Mouse (Mus musculus): ENCODE data around the gene Ripply1. TPM values are rescaled to one million over a fixed set of nuclear protein-coding genes. Genes with fewer than 3 reads are reported as not detected.
"Not testable (repeated sequence)": the region's sequence is repeated elsewhere in the genome, so short reads cannot be mapped to it uniquely, and the experiment has no call there.

The Ripply1 gene
- polyA plus RNA-seq, 1 experiment from 2014 or later, result not detected

- TF ChIP-seq EP300 (IDR thresholded peaks at IDR 0.05; ENCODE audit: low read depth) (no peak), CTCF (IDR thresholded peaks at IDR 0.05; ENCODE audit: low read depth) (no peak)
- no peak for ATAC-seq
- Histone ChIP-seq H3K9me3 (ENCODE audit: low read length) (no peaks in the 10 kb centered on the region), H3K9ac (replicated peaks) (no peak overlapping the region), H3K4me2 (ENCODE audit: low read depth, low read length) (peak overlapping the region; percentile 33; the same call in 1 of the 2 replicates), H3K36me3 (replicated peaks; ENCODE audit: insufficient read depth, low read length) (no peaks in the 10 kb centered on the region), H3K27ac (ENCODE audit: low read depth) (no peak overlapping the region), H3K27me3 (ENCODE audit: insufficient read depth, low read length) (no peaks in the 10 kb centered on the region), H3K4me3 (ENCODE audit: low read depth, low read length) (no peak overlapping the region), H3K4me1 (ENCODE audit: insufficient read depth) (peaks cover 3% of the 10 kb centered on the region; the same call in 1 of the 2 replicates)
- 60% methylated on average over 7 of the region's 7 CpGs for WGBS (ENCODE audit: insufficient replicate concordance)
- no peak for DNase-seq
These were observed 7.0 kb downstream of the Ripply1 start for GRCm38 (mm10) chrX:139775084-139775612.

- ATAC-seq, result peak; percentile 65
- H3K4me2 ChIP-seq (ENCODE audit: low read depth, low read length), result peak overlapping the region; percentile 33; the same call in 1 of the 2 replicates
- no peaks in the 10 kb centered on the region for H3K9me3 ChIP-seq (ENCODE audit: low read length)
- WGBS (ENCODE audit: insufficient replicate concordance), result 27% methylated on average over 18 of the region's 18 CpGs
- TF ChIP-seq EP300 (IDR thresholded peaks at IDR 0.05; ENCODE audit: low read depth) (no peak), CTCF (IDR thresholded peaks at IDR 0.05; ENCODE audit: low read depth) (peak; percentile 83)
- no peak overlapping the region for H3K4me3 ChIP-seq (ENCODE audit: low read depth, low read length)
- H3K27ac ChIP-seq (ENCODE audit: low read depth), result no peak overlapping the region
- peaks cover 3% of the 10 kb centered on the region; the same call in 1 of the 2 replicates for H3K4me1 ChIP-seq (ENCODE audit: insufficient read depth)
- H3K27me3 ChIP-seq (ENCODE audit: insufficient read depth, low read length), result no peaks in the 10 kb centered on the region
- no peak overlapping the region for H3K9ac ChIP-seq (replicated peaks)
- DNase-seq, result peak; percentile 63
- H3K36me3 ChIP-seq (replicated peaks; ENCODE audit: insufficient read depth, low read length), result no peaks in the 10 kb centered on the region
These were observed 7.7 kb downstream of the Ripply1 start for GRCm38 (mm10) chrX:139774309-139775083.

- Histone ChIP-seq H3K4me1 (ENCODE audit: insufficient read depth) (peaks cover 3% of the 10 kb centered on the region; the same call in 1 of the 2 replicates), H3K27ac (ENCODE audit: low read depth) (no peak overlapping the region), H3K4me2 (ENCODE audit: low read depth, low read length) (no peak overlapping the region), H3K4me3 (ENCODE audit: low read depth, low read length) (no peak overlapping the region), H3K27me3 (ENCODE audit: insufficient read depth, low read length) (no peaks in the 10 kb centered on the region), H3K9me3 (ENCODE audit: low read length) (no peaks in the 10 kb centered on the region), H3K36me3 (replicated peaks; ENCODE audit: insufficient read depth, low read length) (no peaks in the 10 kb centered on the region), H3K9ac (replicated peaks) (no peak overlapping the region)
- DNase-seq, result no peak
- ATAC-seq, result no peak
- no peak for TF ChIP-seq EP300 (IDR thresholded peaks at IDR 0.05; ENCODE audit: low read depth)
- WGBS (ENCODE audit: insufficient replicate concordance), result 77% methylated on average over 13 of the region's 13 CpGs
These were observed 12.0 kb downstream of the Ripply1 start for GRCm38 (mm10) chrX:139769975-139770637.

DNA sequence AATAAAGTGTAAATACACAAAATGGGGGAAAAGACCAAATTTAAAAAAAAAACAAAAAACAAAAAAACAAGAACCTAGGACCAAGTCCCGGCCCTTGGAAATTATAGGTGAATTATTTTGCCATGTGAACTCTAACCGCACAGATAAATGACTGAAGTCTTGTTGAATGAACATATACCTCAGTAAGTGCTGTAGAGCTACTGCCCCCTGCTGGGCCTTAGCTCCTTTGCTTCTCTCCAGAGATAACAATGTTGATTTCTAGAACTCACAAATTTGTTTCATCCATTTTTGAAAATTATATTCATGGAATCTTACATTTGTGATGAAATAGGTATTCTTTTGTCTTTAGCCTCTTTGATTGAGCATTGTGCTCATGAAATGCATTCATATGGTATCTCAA, 19.6 kb downstream of the Ripply1 start:
- Histone ChIP-seq H3K27ac (ENCODE audit: low read depth) (no peak overlapping the region), H3K36me3 (replicated peaks; ENCODE audit: insufficient read depth, low read length) (no peaks in the 10 kb centered on the region), H3K4me3 (ENCODE audit: low read depth, low read length) (no peak overlapping the region), H3K9me3 (ENCODE audit: low read length) (no peaks in the 10 kb centered on the region), H3K4me2 (ENCODE audit: low read depth, low read length) (no peak overlapping the region), H3K27me3 (ENCODE audit: insufficient read depth, low read length) (no peaks in the 10 kb centered on the region), H3K4me1 (ENCODE audit: insufficient read depth) (no peaks in the 10 kb centered on the region), H3K9ac (replicated peaks) (no peak overlapping the region)
- TF ChIP-seq CTCF (IDR thresholded peaks at IDR 0.05; ENCODE audit: low read depth) (peak; percentile 63), EP300 (IDR thresholded peaks at IDR 0.05; ENCODE audit: low read depth) (no peak)
- no peak for DNase-seq
- WGBS (ENCODE audit: insufficient replicate concordance), result 52% methylated on average over 2 of the region's 2 CpGs
- no peak for ATAC-seq

DNA sequence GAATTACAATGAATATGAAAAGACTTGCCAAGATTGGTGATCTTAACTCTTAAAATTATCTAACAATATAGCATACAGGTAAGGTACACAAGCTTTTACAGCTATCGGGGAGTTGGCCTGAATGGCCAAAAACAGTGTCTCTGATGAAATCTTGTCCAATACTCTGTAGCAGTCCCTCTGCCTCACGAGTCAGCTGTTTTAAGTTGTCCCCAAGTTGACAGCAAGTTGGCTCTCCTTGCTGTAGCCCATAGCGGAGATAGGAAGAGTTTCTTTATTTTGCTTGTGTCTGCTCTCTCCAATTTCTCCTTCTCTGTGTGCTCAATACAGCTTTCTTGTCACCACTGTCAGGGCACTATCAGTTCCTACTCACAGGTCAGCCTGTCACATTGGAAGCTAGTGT, 23.5 kb downstream of the Ripply1 start:
- not testable (repeated sequence) for H3K4me2 ChIP-seq (ENCODE audit: low read depth, low read length); H3K36me3 ChIP-seq (replicated peaks; ENCODE audit: insufficient read depth, low read length); H3K9ac ChIP-seq (replicated peaks); DNase-seq; H3K27me3 ChIP-seq (ENCODE audit: insufficient read depth, low read length); H3K9me3 ChIP-seq (ENCODE audit: low read length); H3K27ac ChIP-seq (ENCODE audit: low read depth); H3K4me1 ChIP-seq (ENCODE audit: insufficient read depth); ATAC-seq; H3K4me3 ChIP-seq (ENCODE audit: low read depth, low read length)
- WGBS (ENCODE audit: insufficient replicate concordance), result 70% methylated on average over 3 of the region's 3 CpGs

- WGBS (ENCODE audit: insufficient replicate concordance), result 0% methylated on average over 1 of the region's 1 CpGs
These were observed 30.3 kb downstream of the Ripply1 start for GRCm38 (mm10) chrX:139751855-139752254.

More at GRCm38 (mm10) chrX:139751855-139752254, 30.3 kb downstream of the Ripply1 start:
- ATAC-seq, result no peak
- Histone ChIP-seq H3K4me2 (ENCODE audit: low read depth, low read length) (no peak overlapping the region), H3K9me3 (ENCODE audit: low read length) (0 out of 2 replicates have a peak, but pooled peaks cover 2% of the 10 kb centered on the region), H3K4me3 (ENCODE audit: low read depth, low read length) (no peak overlapping the region), H3K4me1 (ENCODE audit: insufficient read depth) (no peaks in the 10 kb centered on the region), H3K9ac (replicated peaks) (no peak overlapping the region), H3K36me3 (replicated peaks; ENCODE audit: insufficient read depth, low read length) (0 out of 2 replicates have a peak, but pooled peaks cover 2% of the 10 kb centered on the region), H3K27ac (ENCODE audit: low read depth) (no peak overlapping the region), H3K27me3 (ENCODE audit: insufficient read depth, low read length) (no peaks in the 10 kb centered on the region)
- TF ChIP-seq EP300 (IDR thresholded peaks at IDR 0.05; ENCODE audit: low read depth) (no peak), CTCF (IDR thresholded peaks at IDR 0.05; ENCODE audit: low read depth) (peak; percentile 73)
- peak; percentile 58 for DNase-seq

All from liver, postnatal 0 days (tissue).